Mouse (Mus musculus): Measurements from ENCODE around the gene Npc1l1. TPM values are rescaled to one million over a fixed set of nuclear protein-coding genes. Genes with fewer than 3 reads are reported as not detected.

The Npc1l1 gene
- total RNA-seq (2023), result not detected

GRCm38 (mm10) chr11:6230012-6230411 lies at the start of gene Npc1l1:
TSS of gene Npc1l1 (minus strand) at chr11:6230143.

GRCm38 (mm10) chr11:6274387-6275093 lies 44.6 kb upstream of the Npc1l1 start, which contains the start of gene Tmed4:
TSS of gene Tmed4 (minus strand) at chr11:6274870.

GRCm38 (mm10) chr11:6267320-6268254 lies 37.6 kb upstream of the Npc1l1 start, which contains the start of gene Ddx56:
TSS of gene Ddx56 (minus strand) at chr11:6267772.

GRCm38 (mm10) chr11:6200087-6200569 lies 29.8 kb downstream of the Npc1l1 start, which contains the start of gene Nudcd3:
TSS of gene Nudcd3 (minus strand) at chr11:6200415.

GRCm38 (mm10) chr11:6199410-6200086 lies 30.4 kb downstream of the Npc1l1 start, which contains the start of gene A730071L15Rik:
TSS of gene A730071L15Rik (plus strand) at chr11:6200029.

Other genes starting within 250 kb of the Npc1l1 start
- under 1 TPM; 0.69 to 0.97 TPM for gene Camk2b, start 163.8 kb downstream of the Npc1l1 start, total RNA-seq (2023)
- gene A730071L15Rik, start 30.1 kb downstream of the Npc1l1 start, total RNA-seq (2023), result under 1 TPM in 1 of 2 experiments, not detected in 1; 0.22 TPM
- 10 to 100 TPM; 26.5 to 30.7 TPM for gene Nudcd3, start 29.7 kb downstream of the Npc1l1 start, total RNA-seq (2023)
- 10 to 100 TPM; 24.2 to 25.2 TPM for gene Ddx56, start 37.6 kb upstream of the Npc1l1 start, total RNA-seq (2023)
- gene Tmed4, start 44.7 kb upstream of the Npc1l1 start, total RNA-seq (2023), result 10 to 100 TPM; 24.8 to 26.2 TPM
- 100 to 1,000 TPM; 121 to 139 TPM for gene Ogdh, start 61.5 kb upstream of the Npc1l1 start, total RNA-seq (2023)
- 10 to 100 TPM; 32.7 to 38.5 TPM for gene Zmiz2, start 158.9 kb upstream of the Npc1l1 start, total RNA-seq (2023)
- gene Ppia, start 185.3 kb upstream of the Npc1l1 start, total RNA-seq (2023), result 100 to 1,000 TPM; 810 to 938 TPM
- 10 to 100 TPM; 82.9 to 83.6 TPM for gene H2afv, start 214.3 kb upstream of the Npc1l1 start, total RNA-seq (2023)
- 10 to 100 TPM; 49.2 to 53.9 TPM for gene Purb, start 245.8 kb upstream of the Npc1l1 start, total RNA-seq (2023)